Mouse (Mus musculus): Measurements from ENCODE around the gene Susd2.

- TF ChIP-seq POLR2A (IDR thresholded peaks at IDR 0.05; ENCODE audit: low read depth, low read length) (no peak), CTCF (IDR thresholded peaks at IDR 0.05; ENCODE audit: extremely low read depth, insufficient read depth, insufficient read length, insufficient replicate concordance) (no peak)
Observed at GRCm38 (mm10) chr10:75637711-75638110, 6.1 kb downstream of the Susd2 start.

Measured in spleen, adult 2 months (tissue).